In the genomic region with DNA sequence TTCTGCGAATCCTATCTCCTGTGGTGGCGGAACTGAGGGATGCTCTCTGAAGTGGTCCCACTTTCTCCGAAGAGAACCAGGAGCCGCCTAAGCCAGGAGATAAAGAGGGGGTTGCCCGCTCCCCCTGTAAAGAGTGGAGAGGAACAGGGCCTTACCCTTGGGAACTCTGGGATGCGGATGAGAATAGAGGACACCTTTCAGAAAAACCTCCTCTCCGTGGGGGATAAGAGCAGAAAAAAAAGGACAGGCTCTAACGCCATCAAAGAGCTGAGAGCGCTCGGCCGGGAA, we compare ENCODE assay signal across 8 mouse cellular contexts. TPM values are rescaled to one million over a fixed set of nuclear protein-coding genes. Genes with fewer than 3 reads are reported as not detected.
DNase-seq lines count a peak whose midpoint lies in the region; ATAC-seq and TF ChIP-seq lines count a peak whose summit lies in the region.

No protein-coding gene starts in this region.

- DNase-seq in cerebellum, adult 2 months: no peak
- no peak for DNase-seq in cerebellum, postnatal 10 days
- no peak for DNase-seq in testis, postnatal 10 days (ENCODE audit: low spot score)
- DNase-seq in yolk sac, embryonic 10.5 days (ENCODE audit: low spot score): no peak
- DNase-seq in gastrocnemius, postnatal 14 days: no peak

- no peaks in the 10 kb centered on the region for H3K36me3 ChIP-seq in testis, adult 2 months (ENCODE audit: control insufficient read depth, insufficient read depth, low read length)
- H3K36me3 ChIP-seq in liver, embryonic 16.5 days (ENCODE audit: control insufficient read depth, insufficient read depth): no peaks in the 10 kb centered on the region

- no peaks in the 10 kb centered on the region for H3K9me3 ChIP-seq in liver, embryonic 16.5 days (replicated peaks; ENCODE audit: control insufficient read depth, low read length)

- peaks cover 13% of the 10 kb centered on the region; the same call in 1 of the 2 replicates for H3K4me1 ChIP-seq in cerebellum, adult 2 months (ENCODE audit: control insufficient read depth, insufficient read depth, low read length)
- peaks cover 16% of the 10 kb centered on the region for H3K4me1 ChIP-seq in testis, adult 2 months (ENCODE audit: control insufficient read depth, insufficient read depth, low read length)
- peaks cover 10% of the 10 kb centered on the region for H3K4me1 ChIP-seq in liver, embryonic 16.5 days (ENCODE audit: control insufficient read depth, low read depth, low read length)

- no peak for ATAC-seq in liver, embryonic 16.5 days (ENCODE audit: low read depth)
- no peak for ATAC-seq in CD4-positive, CD25-positive, alpha-beta regulatory T cell, adult 4 months

- H3K9ac ChIP-seq in liver, embryonic 16.5 days (ENCODE audit: low read depth, low read length): no peak overlapping the region

- intact Hi-C loops in gastrocnemius, postnatal 14 days (cut with DNase I; ENCODE audit: low total_unique reads): no loop called here

- peak overlapping the region; percentile 73 for H3K4me3 ChIP-seq in cerebellum, adult 2 months (replicated peaks; ENCODE audit: insufficient read depth, low read depth, low read length)
- H3K4me3 ChIP-seq in testis, adult 2 months (ENCODE audit: control insufficient read depth, low read depth, low read length): peak overlapping the region; percentile 39; the same call in 1 of the 2 replicates
- H3K4me3 ChIP-seq in liver, embryonic 16.5 days (ENCODE audit: low read depth, low read length): peak overlapping the region; percentile 44; the same call in 1 of the 2 replicates

- peak overlapping the region; percentile 91 for H3K27ac ChIP-seq in cerebellum, adult 2 months (ENCODE audit: insufficient read depth, low read length)
- no peak overlapping the region for H3K27ac ChIP-seq in testis, adult 2 months (ENCODE audit: control insufficient read depth, insufficient read depth, low read depth, low read length)
- no peak overlapping the region for H3K27ac ChIP-seq in liver, embryonic 16.5 days (ENCODE audit: low read length)

- under 1% methylated on average over 11 of the region's 11 CpGs for WGBS in cerebellum, adult 2 months
- WGBS in liver, embryonic 16.5 days (ENCODE audit: insufficient replicate concordance): 5% methylated on average over 11 of the region's 11 CpGs

- peak overlapping the region; percentile 60 for H3K4me2 ChIP-seq in liver, embryonic 16.5 days (ENCODE audit: low read depth, low read length)

- no peak for TF ChIP-seq CTCF in cerebellum, adult 2 months (IDR thresholded peaks at IDR 0.05; ENCODE audit: borderline replicate concordance, insufficient read depth, low read depth, low read length)
- no peak for TF ChIP-seq CTCF in testis, adult 2 months (IDR thresholded peaks at IDR 0.05; ENCODE audit: control insufficient read depth, insufficient read depth, insufficient replicate concordance, low read depth, low read length)

- H3K27me3 ChIP-seq in cerebellum, adult 2 months (ENCODE audit: control insufficient read depth, insufficient read depth, low read length): no peaks in the 10 kb centered on the region
- H3K27me3 ChIP-seq in testis, adult 2 months (ENCODE audit: control insufficient read depth, insufficient read depth, low read length): no peaks in the 10 kb centered on the region; the same call in 1 of the 2 replicates
- H3K27me3 ChIP-seq in liver, embryonic 16.5 days (ENCODE audit: control insufficient read depth, insufficient read depth, low read depth, low read length): peaks cover 61% of the 10 kb centered on the region

- no peak for TF ChIP-seq POLR2A in cerebellum, adult 2 months (IDR thresholded peaks at IDR 0.05; ENCODE audit: borderline replicate concordance, insufficient read depth, low read length)
- TF ChIP-seq POLR2A in testis, adult 2 months (IDR thresholded peaks at IDR 0.05; ENCODE audit: control insufficient read depth, low read depth, low read length): no peak

RNA-seq across cellular contexts. Expression of gene Ina, which starts 0.4 kb away (rescaled TPM):
- polyA plus RNA-seq in cerebellum, adult 2 months (2012; rRNA removed): 214 and 232 TPM in 2 replicates
- polyA plus RNA-seq in testis, adult 2 months (2012; rRNA removed): 0.35 and 0.37 TPM in 2 replicates
- 0.06 and 0.09 TPM in 2 replicates for polyA plus RNA-seq in liver, embryonic 16.5 days (2015; fragmentation: Nextera tagmentation; extraction: Ambion mirVana)
- not detected for total RNA-seq in gastrocnemius, postnatal 14 days (2021)
- not detected for polyA plus RNA-seq in CD4-positive, CD25-positive, alpha-beta regulatory T cell, adult 4 months (2017; shearing (Covaris generic))

RNA-seq across cellular contexts. Expression of gene Nt5c2, which starts 0.8 kb away (rescaled TPM):
- 48.9 and 49.3 TPM in 2 replicates for polyA plus RNA-seq in cerebellum, adult 2 months (2012; rRNA removed)
- polyA plus RNA-seq in testis, adult 2 months (2012; rRNA removed): 38.0 and 38.6 TPM in 2 replicates
- 47.4 and 48.4 TPM in 2 replicates for polyA plus RNA-seq in liver, embryonic 16.5 days (2015; fragmentation: Nextera tagmentation; extraction: Ambion mirVana)
- total RNA-seq in gastrocnemius, postnatal 14 days (2021): 10 to 100 TPM; 17.5 to 23.0 TPM
- polyA plus RNA-seq in CD4-positive, CD25-positive, alpha-beta regulatory T cell, adult 4 months (2017; shearing (Covaris generic)): 10 to 100 TPM; 38.0 to 42.2 TPM

RNA-seq across cellular contexts. Expression of gene Pcgf6, which starts 36.6 kb away (rescaled TPM):
- polyA plus RNA-seq in cerebellum, adult 2 months (2012; rRNA removed): 40.4 and 40.9 TPM in 2 replicates
- 31.8 and 31.9 TPM in 2 replicates for polyA plus RNA-seq in testis, adult 2 months (2012; rRNA removed)
- 5.7 and 5.9 TPM in 2 replicates for polyA plus RNA-seq in liver, embryonic 16.5 days (2015; fragmentation: Nextera tagmentation; extraction: Ambion mirVana)
- 1 to 10 TPM; 2.4 to 3.1 TPM for total RNA-seq in gastrocnemius, postnatal 14 days (2021)
- 1 to 10 TPM; 7.4 to 8.9 TPM for polyA plus RNA-seq in CD4-positive, CD25-positive, alpha-beta regulatory T cell, adult 4 months (2017; shearing (Covaris generic))

RNA-seq across cellular contexts. Expression of gene Taf5, which starts 53.4 kb away (rescaled TPM):
- polyA plus RNA-seq in cerebellum, adult 2 months (2012; rRNA removed): 5.1 and 5.2 TPM in 2 replicates
- 4.4 and 4.9 TPM in 2 replicates for polyA plus RNA-seq in testis, adult 2 months (2012; rRNA removed)
- 2.6 and 2.7 TPM in 2 replicates for polyA plus RNA-seq in liver, embryonic 16.5 days (2015; fragmentation: Nextera tagmentation; extraction: Ambion mirVana)
- total RNA-seq in gastrocnemius, postnatal 14 days (2021): 1 to 10 TPM; 2.5 to 2.7 TPM
- polyA plus RNA-seq in CD4-positive, CD25-positive, alpha-beta regulatory T cell, adult 4 months (2017; shearing (Covaris generic)): 1 to 10 TPM; 2.0 to 2.8 TPM

Comparison
In these comparisons a context has a peak if more than half of its experiments do, and no peak if none do; other contexts are left out.
1. RNA of gene Ina, which starts 0.4 kb away (polyA plus RNA-seq): 214 to 232 TPM in cerebellum, adult 2 months; 0.35 to 0.37 TPM in testis, adult 2 months, 0.06 to 0.09 TPM in liver, embryonic 16.5 days and not detected in CD4-positive, CD25-positive, alpha-beta regulatory T cell, adult 4 months; every median in the first group is over 100 times any median in the second.
2. Peak in every context shown above with its lines, with median percentiles within 50 percentile points of each other: H3K4me3 ChIP-seq.